Mouse (Mus musculus): ENCODE measurements around the gene Aldh9a1.

GRCm38 (mm10) chr1:167340111-167340787, 9.5 kb upstream of the Aldh9a1 start:
- TF ChIP-seq GATA1 (IDR thresholded peaks at IDR 0.05; ENCODE audit: borderline replicate concordance, low read length) (no peak), FLI1 (IDR thresholded peaks at IDR 0.05; ENCODE audit: low read length) (no peak)

Measured in megakaryocyte, embryonic 14.5 days (primary cell).